Mouse (Mus musculus): ENCODE results near the gene Mettl8.

The Mettl8 gene

DNA sequence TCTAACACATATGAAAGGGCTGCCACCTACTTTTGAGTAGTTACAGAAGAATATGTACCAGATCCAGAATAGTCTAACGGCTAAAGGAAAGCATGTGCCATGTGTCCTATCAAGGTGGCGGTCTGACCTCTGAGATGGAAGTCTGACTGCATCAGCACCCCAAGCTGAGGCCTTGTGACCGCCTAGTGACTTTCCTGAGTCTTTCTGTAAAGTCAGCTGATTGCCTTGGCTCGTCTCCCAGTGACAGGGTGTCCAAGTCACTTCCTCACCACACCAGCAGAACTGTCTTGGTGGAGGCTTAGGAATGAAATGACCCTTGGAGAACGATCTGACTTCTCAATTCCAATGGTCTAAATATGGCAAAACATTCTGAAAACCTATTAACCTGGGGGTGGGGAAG, 77.1 kb downstream of the Mettl8 start:
- peak; percentile 98 for DNase-seq

- peak; percentile 61 for DNase-seq
Observed at GRCm38 (mm10) chr2:70974769-70975168, 80.6 kb downstream of the Mettl8 start.

- peak; percentile 40 for DNase-seq
Observed at GRCm38 (mm10) chr2:70972795-70973518, 82.4 kb downstream of the Mettl8 start.

- DNase-seq, result no peak
Observed at GRCm38 (mm10) chr2:70970158-70970741, 85.1 kb downstream of the Mettl8 start.

DNA sequence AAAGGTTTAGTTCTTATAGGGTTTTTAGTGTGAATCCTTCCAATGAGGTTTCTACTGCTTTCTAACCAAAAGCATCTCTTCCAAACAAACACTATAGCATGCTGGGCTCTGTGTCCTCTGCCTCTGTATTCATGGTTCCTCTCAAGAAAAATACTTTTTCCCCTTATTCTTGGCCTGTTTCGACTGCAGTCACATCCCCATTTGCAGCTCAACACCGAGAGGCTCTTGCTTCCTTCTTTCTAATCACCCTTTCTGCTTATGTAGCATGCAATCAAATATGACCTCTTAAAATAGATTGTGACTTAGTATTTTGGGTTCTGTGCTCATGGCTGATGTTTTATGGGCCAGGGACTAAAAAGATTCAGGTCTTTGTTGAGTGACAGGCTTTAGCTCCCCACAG, 87.1 kb downstream of the Mettl8 start:
- DNase-seq, result peak; percentile 89

DNA sequence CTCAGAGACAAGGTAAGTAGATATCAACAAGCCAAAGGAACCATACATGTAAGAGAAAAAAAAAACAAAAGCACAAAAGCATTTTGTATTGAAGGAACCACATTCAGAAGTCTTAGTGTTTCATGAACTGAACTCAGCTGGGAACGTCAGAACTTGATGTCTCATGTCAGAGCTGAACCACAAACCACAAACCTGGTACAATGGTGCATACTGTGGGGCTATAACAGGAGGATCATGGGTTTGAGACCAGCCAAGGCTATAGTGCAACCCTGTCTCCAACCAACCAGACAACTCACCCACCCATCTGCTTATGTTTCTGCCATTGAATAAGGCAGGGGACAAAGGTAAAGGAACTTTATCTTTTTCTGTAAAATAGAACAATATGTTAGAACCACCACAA, 88.2 kb downstream of the Mettl8 start:
- no peak for DNase-seq

GRCm38 (mm10) chr2:70964809-70965208, 90.6 kb downstream of the Mettl8 start:
- no peak for DNase-seq

DNA sequence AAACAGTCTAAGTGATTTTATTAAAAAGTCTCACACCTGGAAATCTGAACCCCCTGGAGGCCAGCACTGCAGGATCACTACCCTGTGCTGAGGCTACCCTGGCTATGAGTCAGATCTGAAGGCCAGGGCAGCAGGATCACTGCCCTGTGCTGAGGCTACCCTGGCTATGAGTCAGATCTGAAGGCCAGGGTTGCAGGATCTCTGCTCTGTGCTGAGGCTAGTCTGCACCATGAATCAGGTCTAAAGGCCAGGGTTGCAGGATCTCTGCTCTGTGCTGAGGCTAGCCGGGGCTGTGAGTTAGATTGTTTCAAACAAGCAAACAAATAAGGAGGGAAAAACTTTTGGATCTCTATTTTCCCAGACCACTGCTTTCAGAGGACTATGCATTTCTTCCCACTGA, 92.5 kb downstream of the Mettl8 start:
- no peak for DNase-seq

DNA sequence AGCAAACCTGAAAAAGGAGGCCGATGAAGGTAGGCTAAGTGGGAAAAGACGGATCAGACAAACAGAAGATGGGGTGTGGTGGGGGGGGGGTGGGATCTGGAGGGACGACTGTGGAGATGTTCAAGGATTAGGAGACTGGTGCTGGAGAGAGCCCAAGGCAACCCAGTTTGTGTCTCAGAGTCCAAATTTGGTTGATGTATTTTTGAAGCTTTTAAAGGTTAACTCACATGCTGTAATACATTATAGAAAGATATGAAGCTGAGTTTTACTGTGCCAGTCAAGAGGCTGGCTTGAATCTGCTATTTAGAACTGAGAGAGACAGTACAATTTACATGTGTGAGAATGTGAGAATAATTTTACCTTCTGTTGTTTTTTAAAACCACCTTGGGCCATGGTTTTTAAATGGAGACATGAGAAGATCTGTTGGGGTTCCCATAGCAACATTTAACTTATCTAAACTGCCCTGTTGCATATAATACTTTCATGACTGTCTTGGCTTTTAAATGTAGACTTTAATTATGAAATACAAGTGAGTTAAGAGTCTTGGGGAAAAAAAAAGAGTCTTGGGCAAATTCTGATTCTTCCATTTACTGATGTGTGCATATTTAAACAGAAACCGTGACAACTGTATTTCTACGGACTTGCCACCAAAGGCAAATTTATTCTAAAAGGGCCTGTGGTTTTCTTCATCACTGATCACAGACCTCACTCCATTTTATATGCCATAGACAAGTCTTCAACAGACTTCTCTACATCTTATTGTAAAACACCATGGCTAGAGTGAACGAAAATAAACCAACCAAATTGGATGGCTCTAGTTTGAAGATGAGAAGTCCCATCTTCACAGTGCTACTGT, 94.1 kb downstream of the Mettl8 start:
- no peak for DNase-seq

DNA sequence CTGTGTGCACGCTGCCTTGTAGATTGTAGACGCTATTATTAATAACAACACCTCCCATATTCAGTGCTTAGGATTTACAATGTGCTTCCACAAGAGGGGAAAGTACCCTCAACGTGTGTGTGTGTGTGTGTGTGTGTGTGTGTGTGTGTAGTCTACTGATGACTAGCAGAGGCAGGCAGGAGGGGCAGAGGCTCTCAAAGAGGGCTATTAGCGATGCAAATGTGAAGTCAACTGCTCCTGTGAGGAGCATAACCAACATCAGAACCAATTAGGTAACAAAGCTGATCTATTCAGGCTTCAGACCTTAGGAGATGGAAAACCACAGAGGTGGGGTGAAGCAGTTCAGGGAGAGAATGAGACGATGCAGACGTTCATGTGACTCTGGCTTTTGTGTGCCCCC, 95.3 kb downstream of the Mettl8 start:
- no peak for DNase-seq

- DNase-seq, result no peak
Observed at GRCm38 (mm10) chr2:70959337-70959736, 96.0 kb downstream of the Mettl8 start.

DNA sequence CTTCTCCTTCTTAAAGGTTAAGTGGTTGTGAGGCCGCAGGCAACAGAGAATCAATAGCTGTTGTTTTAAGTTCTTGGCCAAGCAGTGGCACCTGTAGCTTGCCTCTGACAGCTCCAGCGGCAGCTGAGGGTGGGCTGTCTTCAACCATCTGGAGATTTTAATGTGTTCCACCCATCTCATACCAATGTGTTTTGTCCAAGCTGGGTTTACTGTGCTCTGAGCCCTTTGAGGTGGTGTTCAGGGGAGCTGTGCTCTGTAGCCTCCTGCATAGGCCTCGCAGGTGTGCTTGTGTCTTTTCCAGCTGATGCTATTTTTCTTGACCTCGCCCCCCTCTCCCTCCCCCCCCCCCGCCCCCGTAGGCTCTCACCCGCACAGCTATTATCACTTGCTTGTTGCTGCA, 96.8 kb downstream of the Mettl8 start:
- DNase-seq, result no peak

GRCm38 (mm10) chr2:70953616-70954015, 101.8 kb downstream of the Mettl8 start:
- no peak for DNase-seq

DNA sequence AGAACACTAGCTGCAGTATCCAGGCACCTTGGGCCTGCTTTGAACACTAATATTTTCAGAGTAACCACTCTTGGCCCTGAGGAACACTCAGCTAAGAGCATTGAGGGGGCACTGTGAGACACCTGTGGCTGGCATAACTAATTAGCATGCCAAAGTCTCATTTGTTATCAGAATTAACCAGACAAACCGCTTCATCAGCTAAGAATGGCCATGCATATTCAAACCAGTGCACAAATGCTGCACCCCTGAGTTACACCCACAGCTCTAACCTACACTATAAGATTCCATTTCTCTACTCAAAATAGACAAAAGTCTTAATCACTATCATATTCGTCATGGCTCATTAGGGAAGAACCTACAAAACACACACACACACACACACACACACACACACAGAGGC, 103.4 kb downstream of the Mettl8 start:
- no peak for DNase-seq

DNA sequence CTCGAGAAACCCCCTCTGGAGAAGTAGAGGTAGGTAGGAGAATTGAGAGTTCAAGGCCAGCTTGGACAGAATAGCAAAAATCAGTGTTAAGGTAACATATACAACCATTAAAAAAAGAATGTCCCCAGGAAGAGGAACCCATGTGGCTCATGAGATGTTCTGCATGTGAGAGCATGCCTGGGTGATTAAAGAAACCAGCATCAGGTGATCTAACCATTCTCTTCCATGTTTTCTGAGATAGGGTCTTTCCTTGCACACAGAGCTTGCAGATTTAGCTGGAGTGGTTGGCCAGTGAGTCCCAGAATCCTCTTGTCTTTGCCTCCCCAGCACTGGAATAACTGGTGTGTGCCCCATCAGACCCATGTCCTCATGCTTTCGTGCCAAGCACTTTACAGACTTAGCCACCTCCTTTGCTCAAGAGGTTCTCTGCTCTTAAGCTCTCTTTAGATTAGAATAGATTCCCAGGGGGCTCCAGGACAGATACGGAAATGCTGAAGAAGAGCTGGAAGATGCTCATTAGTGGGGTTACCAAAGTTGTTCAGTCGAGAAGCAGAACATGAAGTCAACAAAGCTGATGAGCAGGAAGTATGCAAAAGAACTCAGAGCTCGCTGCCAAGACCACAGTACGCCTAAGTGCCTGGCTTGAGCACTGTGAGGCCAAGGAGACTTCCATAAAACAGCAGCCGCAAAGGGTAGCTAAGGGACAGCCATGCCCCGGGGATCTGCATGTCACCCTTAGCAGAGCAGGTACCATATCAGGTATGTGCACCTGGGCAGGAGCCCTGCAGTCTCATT, 110.7 kb downstream of the Mettl8 start:
- DNase-seq, result no peak

DNA sequence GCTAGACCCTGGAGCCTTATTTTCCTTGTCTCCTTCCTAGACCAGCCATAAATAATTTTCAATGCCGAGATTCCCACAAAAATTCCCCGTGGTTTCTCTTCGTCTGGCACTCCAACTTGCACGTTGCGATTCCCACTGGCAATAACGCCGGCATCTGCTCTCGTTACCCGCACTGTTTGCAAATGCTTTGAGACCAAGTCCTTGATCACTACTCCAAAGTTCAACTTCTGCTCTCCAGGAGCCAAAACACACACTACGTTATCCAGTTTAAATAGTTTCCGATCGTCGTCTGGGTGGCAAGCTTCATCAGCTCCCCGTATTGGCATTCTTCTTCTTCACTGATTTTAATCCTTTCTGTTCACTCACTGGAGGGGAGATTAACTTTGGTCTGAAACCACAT, 114.6 kb downstream of the Mettl8 start:
- no peak for DNase-seq

GRCm38 (mm10) chr2:70938844-70939494, 116.4 kb downstream of the Mettl8 start:
- DNase-seq, result no peak

DNA sequence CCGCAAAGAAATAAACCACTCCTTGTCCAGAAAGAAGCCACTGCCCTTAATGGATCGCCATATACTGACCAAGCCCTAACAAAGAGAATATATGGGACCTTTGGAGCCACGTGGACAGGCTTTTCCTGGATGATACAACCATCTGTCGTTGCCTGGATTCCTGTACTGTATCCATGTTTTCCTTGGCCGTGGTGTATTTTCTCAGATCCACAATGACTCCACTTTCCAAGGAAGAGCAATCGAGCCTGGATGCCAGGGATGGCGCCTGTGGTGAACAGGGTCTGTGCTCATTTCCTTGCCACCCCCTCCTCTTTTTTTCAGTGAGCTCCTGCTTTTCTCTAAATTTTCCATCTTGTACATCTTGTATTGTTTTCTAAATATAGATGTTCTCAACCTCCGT, 120.6 kb downstream of the Mettl8 start:
- DNase-seq, result no peak

DNA sequence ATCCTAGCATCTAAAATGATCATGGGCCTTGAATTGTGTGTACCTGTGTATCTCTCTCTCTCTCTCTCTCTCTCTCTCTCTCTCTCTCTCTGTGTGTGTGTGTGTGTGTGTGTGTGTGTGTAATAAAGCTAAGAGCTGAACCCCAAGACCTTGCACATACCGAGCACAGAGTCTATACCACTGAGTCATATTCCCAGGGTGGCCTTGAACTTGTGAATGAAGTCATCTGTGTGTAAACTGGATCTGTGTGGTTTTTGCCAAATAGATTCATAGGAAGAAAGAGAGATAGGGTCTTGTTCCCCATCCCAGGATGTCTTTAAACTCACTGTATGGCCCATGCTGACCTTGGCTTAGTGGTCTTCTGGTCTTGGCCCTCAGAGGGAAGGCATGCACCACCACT, 121.9 kb downstream of the Mettl8 start:
- DNase-seq, result no peak

- no peak for DNase-seq
Observed at GRCm38 (mm10) chr2:70932965-70933364, 122.4 kb downstream of the Mettl8 start.

- peak; percentile 92 for DNase-seq
Observed at GRCm38 (mm10) chr2:70930631-70931288, 124.6 kb downstream of the Mettl8 start.

- DNase-seq, result no peak
Observed at GRCm38 (mm10) chr2:70929714-70930113, 125.7 kb downstream of the Mettl8 start.

Measured in heart, adult 11 months (tissue).